Mouse (Mus musculus) embryo, embryonic 10.5 days (tissue): Measurements from ENCODE around the gene Rsf1.
A peak's percentile ranks its signal among the peaks of the same experiment; 100 is the strongest.

ENCODE experiments used
- DNase-seq: peaks from one replicate; pipeline ENCODE4 v3.0.0-alpha.2; 2015; ENCODE audit warnings: low spot score

Rsf1 gene

DNA sequence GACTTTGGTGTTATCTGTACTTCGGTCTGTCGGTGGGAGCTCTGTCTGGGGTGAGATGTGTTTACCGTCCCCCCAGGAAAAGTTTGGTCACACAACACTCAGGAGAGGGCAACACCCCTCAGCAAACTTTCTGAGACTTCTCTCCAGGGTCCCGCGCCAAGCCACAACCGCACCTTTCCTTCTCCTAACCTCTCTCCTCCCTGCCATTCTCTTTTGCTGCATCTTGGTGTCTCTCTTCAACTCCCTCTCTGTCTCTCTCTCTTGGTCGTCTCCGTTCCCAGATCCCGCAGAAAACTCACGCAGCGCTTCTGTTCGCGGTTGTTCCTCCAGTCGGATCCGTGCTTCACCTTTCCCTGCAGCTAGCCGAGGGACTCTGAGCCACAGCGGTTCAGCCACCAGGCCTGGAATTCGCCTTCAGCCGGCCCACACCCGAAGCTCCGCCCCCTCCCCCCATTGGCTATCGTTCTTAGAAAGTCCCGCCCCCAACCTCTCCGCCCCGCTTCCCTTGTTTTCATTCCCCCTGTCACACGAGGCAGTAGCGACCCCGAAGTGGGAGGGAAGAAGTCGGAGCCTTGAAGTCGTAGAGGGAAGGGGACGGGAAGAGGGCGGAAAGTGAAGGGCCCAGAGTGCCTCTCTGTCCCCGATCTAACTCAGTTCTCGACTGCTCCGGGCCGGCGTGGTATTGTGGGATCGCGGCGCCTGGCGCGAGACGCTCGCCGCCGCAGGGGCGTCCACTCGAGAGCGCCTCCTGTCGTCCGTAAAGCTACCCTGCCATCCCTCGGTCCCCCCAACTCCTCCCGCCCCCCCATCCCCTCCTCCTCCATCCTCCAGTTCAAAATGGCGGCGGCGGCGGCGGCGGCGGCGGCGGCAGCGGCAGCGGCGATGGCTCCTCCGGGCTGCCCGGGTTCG is at the start of gene Rsf1, which contains the start of gene Aamdc:
TSS of gene Rsf1 (plus strand) at position 823 of the 909 bp plus-strand sequence.
TSS of gene Aamdc (minus strand) at position 431 of the 909 bp plus-strand sequence.
- peak; percentile 99 for DNase-seq

DNA sequence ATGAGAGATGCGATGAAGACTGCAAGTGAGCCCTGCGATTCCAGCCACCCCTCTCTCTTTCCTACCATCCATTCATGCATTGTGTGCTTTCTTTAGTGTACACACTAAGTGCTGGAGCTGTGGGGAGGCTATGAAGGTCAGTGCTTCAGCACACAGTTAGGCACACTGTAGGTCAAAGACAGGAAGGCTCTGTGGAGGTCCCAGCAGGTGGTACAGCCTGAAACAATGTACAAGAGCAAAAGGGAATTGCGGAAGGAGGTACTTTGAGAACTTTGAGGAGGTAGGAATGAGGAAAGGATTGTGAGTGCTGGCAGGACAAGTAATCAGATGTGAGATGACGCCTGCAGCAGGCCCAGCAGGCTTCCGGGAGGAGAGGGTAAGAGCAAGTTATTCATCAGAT is 44.2 kb upstream of the Rsf1 start:
- DNase-seq: no peak

- no peak for DNase-seq
These were observed 43.1 kb upstream of the Rsf1 start for GRCm38 (mm10) chr7:97536571-97536970.

DNA sequence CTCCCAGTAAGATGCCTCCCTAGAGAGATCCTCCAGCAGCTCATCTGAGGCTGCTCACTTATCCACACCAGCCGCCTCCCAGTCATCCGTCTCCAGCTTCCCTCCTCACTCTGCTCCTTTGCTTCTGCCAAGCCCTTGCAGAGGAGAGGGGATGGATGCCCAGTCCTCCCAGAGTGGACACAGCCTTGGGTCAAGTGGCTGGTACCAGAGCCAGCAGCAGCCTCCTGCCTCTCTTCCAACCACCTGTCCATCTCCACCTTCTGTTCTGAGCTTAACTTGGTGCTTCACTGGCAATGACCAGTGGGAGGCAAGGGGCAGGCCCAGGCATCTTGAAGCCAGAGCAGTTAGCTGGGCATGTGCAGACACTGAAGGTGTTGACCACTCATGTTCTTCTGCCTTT is 33.2 kb upstream of the Rsf1 start:
- no peak for DNase-seq

DNA sequence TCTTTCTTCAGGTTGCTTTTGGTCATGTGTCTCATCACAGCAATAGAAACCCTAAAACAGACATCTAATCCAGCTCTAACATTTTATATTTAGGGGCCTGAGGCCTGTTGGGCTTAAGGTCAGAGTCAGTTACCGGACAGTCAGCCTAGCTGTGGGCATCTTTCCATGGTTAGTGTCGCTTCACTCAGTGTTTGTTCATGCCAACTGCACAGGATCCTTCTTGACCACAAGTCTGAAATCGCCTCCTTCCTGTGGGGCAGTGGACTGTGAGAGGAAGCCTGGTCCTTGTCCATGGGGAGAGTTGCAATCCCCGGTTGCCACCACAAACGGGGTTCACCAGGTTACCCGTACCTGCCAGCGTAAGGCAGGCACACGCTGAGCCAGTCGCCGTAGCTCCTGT is 30.4 kb upstream of the Rsf1 start:
- no peak for DNase-seq

- no peak for DNase-seq
These were observed 29.0 kb upstream of the Rsf1 start for GRCm38 (mm10) chr7:97550673-97551072.

GRCm38 (mm10) chr7:97563576-97563975 is 16.1 kb upstream of the Rsf1 start:
- no peak for DNase-seq

DNA sequence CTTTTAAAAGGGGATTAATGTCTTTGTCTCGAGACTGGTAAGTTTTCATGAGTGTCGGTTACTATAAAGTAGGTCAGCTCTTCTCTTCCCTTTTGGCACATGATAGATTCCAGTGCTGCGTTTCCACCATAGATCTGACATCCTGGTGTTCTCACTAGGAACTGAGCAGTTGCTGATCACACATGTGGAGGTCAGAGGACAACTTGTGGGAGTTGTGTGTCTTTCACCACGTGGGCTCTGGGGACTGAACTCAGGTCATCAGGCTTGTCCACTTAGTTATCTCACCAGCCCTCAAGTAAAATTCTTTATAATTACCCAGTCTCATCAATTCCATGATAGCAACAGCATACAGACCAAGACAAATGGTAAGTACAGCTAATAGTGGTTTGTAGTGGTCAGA is 10.3 kb upstream of the Rsf1 start:
- no peak for DNase-seq

DNA sequence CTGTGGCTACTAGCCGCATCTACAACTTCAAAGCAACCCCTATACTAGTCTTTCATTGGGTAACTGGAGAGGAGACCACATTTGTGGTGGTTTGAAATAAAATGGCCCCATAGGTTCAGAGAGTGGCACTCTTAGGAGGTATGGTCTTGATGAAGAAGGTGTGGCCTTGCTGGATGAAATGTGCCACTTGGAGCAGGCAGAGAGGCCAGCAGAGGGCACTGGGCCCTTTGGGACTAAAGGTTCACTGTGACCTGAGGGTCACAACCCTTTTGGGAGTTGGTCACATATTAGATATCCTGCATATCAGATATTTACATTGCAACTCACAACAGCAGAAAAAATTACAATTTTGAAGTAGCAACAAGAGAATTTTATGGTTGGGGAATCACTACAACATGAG is 9.3 kb upstream of the Rsf1 start:
- DNase-seq: peak; percentile 6

- DNase-seq: peak; percentile 36
These were observed 1.2 kb upstream of the Rsf1 start for GRCm38 (mm10) chr7:97578361-97579066.

GRCm38 (mm10) chr7:97579976-97580842 is 520 bp downstream of the Rsf1 start:
- DNase-seq: no peak

DNA sequence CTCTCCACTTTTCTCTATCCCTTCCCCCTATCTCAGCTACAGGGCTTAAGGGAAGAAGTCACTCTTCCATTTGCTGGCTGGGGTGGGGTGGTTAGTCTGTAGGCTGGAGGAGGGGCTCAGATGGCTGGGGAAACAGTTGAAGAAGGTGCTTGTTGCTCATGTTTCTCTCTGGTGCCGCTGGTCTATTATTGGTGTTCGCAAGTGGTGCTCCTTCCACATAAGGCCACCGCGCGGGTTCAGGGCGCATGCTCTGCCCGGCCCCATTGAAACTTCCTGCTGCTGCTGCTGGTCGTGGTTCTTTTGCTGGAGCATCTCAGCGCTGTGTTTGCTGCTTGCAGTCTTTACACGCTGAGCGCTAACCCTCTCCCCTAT is 1.1 kb downstream of the Rsf1 start:
- DNase-seq: peak; percentile 90

DNA sequence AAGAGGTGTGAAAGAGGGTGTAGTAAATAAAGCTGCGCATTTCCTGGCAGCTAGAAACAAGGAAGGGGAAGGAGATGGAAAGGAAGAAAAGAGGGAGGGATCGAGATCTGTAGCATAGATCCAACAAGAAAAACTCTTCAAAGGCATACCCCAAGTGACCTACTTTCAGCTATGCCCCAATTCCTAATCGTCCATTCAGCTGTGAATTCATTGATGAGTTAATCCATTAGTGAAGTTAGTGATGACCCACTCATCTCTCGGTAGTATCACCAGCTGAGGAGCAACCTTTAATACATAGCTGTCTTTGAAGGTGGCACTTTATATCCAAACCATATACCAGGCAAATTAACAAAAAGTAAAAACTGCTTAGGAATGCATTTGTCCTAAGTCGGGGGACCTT is 8.8 kb downstream of the Rsf1 start:
- DNase-seq: no peak

GRCm38 (mm10) chr7:97590488-97590887 is 10.8 kb downstream of the Rsf1 start:
- DNase-seq: peak; percentile 11

DNA sequence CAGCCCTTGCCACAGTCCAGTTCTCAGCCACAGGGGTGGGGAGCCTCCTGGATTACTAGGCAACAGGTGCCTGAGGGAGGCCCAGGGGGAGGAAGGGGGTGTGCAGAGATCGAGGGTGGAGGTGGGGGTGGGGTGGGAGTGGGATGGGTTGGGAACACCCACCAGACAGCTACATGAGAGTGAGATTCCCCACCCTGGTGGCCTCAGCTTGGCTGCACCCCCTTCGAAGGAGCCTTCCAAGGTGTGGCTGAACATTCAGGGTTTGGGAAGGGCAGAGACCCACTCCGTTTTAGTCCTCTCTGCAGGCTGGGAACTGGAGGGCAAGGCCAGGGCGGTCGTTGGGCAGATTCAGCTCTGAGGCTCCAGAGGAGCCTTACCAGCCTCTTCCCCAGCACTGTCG is 11.6 kb downstream of the Rsf1 start:
- no peak for DNase-seq

DNA sequence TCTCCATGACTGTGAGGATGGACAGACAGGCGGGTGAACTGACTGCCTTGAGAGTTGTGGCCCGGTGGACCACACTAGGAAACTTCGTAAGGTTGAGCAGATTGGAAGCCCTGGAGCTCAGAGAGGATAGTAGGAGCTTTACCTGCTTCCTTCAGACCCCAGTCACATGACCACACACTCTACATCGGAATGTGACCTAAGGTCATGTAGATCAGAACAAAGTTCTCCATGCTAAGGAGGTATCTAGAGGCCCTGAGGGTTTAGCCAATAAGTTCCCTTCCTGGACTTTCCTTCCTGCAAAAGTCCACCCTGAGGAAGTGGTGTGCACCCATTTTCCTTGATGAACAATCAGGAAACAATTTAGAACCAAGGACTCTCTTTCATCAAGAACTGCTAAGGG is 12.7 kb downstream of the Rsf1 start:
- DNase-seq: no peak

- DNase-seq: no peak
These were observed 13.8 kb downstream of the Rsf1 start for GRCm38 (mm10) chr7:97593535-97593934.

DNA sequence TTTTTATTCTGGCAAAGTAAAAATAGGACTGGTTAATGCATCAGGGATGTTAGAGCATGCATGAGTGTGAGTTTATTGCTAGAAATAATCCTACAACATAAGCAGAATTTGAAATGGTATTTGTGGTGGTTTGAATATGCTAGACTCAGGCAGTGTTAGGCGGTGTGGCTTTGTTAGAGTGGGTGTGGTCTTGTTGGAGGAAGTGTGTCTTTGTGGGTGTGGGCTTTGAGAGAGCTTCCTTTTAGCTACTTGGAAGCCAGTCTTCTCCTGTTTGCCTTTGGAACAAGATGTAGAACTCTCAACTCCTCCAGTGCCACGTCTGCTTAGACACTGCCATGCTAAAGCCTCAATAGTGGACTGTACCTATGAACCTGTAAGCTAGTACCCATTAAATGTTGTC is 18.9 kb downstream of the Rsf1 start:
- DNase-seq: no peak

DNA sequence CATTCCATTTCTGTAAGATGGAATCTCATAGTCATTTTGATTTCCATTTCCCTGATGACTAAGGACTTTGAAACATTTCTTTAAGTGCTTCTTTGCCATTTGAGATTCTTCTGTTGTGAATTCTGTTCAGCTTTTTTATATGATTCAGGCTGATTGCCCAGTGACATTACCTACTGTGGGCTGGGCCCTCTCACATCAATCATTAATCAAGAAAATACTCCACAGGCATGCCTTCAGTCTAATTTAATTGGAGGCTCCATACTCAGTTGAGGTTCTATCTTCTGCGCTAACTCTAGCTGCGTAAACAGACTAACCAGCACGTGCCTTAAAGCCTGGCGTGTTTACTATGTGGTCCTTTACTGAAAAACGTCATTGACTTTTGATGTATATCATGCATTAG is 41.7 kb downstream of the Rsf1 start:
- DNase-seq: no peak

GRCm38 (mm10) chr7:97622676-97623075 is 43.0 kb downstream of the Rsf1 start:
- no peak for DNase-seq

GRCm38 (mm10) chr7:97623402-97623801 is 43.7 kb downstream of the Rsf1 start:
- no peak for DNase-seq

GRCm38 (mm10) chr7:97629351-97629750 is 49.7 kb downstream of the Rsf1 start:
- no peak for DNase-seq
